Mouse (Mus musculus): ENCODE data around the gene Cacng4. TPM values are rescaled to one million over a fixed set of nuclear protein-coding genes. Genes with fewer than 3 reads are reported as not detected.

The Cacng4 gene
- polyA plus RNA-seq, 1 experiment from 2014 or later = 1.1 TPM

DNA sequence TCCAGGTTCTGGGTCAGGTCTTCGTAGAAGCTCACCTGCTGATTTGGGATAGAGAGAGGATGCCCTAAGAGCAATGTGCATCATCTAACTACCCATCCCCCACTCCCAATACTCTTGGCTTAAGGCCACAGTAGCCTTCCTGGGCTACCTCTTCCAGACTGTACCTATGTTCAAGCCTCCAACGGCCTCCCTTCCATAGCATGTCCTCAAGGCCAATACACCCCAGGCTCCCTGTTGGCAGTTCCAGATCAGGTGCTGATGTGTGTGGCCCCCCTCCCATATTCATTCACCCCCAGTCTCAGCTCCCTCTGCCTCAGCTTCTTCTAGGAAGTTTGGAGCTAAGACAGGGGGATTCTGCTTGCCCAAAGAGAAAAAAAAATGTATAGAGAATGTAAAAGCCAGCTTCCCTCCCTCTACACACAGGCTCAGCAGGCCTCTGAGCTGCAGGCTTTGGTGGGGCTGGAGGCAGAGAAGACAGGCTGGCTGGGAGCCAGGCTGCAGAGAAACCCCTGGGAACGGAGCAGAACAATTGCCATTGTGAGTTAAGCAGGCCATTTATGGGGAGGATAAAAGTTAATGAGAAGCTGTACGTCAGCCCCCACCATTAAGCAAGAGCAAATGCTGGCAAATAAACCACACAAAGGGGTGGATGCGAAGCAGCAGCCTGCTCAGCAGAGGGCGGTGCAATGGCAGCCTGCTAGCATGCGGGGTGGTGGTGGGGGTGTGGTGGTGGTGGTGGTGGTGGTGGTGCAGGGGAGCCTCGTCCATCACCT is 31.5 kb downstream of the Cacng4 start:
- Histone ChIP-seq H3K9me3 (replicated peaks) (no peaks in the 10 kb centered on the region; the same call in 1 of the 2 replicates), H3K4me3 (no peak overlapping the region), H3K27ac (no peak overlapping the region; the same call in 1 of the 2 replicates), H3K4me1 (peaks cover 18% of the 10 kb centered on the region), H3K36me3 (no peaks in the 10 kb centered on the region), H3K27me3 (ENCODE audit: low read depth, poor library complexity, severe bottlenecking) (0 out of 2 replicates have a peak, but pooled peaks cover 4% of the 10 kb centered on the region)
- 37% methylated on average over 8 of the region's 8 CpGs for WGBS
- no peak for DNase-seq (ENCODE audit: low spot score)

DNA sequence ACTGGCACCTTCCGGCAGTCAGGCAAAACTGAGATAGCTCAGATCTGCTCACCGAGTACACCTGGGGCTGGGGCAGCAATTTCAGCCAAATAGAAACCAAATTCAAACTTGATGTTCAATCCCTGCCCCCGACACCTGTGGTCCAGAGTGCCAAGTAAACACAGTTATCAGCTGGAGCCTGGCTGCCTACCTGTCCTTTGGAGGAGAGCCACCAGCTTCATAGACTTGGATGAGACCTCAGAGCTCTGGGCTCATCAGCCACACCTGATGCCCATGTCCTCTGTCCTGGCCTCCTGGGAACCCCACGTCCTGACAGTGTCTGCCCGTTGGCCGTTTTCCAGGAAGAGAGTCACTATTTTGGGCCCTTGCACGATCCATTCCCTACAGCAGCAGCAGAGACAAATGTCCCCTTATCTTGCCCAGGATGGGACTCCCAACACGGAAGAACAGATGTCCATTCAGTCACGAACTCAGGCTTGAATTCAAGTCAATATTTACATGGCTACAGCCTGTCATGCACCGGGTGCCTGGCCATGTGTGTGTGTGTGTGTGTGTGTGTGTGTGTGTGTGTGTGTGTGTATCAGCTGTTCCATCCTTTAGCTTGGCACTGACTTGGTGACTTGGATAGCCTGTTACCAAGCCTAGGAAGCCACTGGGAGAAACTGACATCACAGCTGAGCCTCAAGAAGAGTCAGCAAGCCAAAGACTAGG is 32.4 kb downstream of the Cacng4 start:
- Histone ChIP-seq H3K4me3 (no peak overlapping the region), H3K4me1 (peaks cover 18% of the 10 kb centered on the region), H3K27me3 (ENCODE audit: low read depth, poor library complexity, severe bottlenecking) (0 out of 2 replicates have a peak, but pooled peaks cover 4% of the 10 kb centered on the region), H3K9me3 (replicated peaks) (no peaks in the 10 kb centered on the region; the same call in 1 of the 2 replicates), H3K36me3 (no peaks in the 10 kb centered on the region), H3K27ac (no peak overlapping the region)
- WGBS = 84% methylated on average over 10 of the region's 10 CpGs
- no peak for DNase-seq (ENCODE audit: low spot score)

DNA sequence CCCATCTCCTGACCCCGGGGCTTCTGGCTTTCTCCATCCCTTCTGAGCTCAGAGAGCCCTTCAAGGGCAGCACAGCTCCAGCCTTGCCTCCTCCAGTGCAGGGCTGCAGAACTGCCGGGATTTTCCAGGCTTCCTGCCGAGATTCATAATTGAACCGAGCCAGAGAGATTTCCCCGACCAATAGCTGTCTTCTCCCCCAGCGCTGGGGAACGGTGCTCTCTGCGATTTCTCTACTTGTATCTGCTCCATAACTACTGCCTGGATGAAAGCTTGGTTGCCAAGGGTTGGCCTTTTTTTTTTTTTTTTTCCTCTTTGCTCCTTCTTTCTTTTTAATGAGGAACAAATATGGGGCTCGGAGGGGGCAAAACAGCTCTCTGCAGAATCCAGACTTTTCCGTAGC is 34.4 kb downstream of the Cacng4 start:
- no peak overlapping the region for H3K27ac ChIP-seq
- no peaks in the 10 kb centered on the region for H3K36me3 ChIP-seq
- H3K27me3 ChIP-seq (ENCODE audit: low read depth, poor library complexity, severe bottlenecking) = 0 out of 2 replicates have a peak, but pooled peaks cover 4% of the 10 kb centered on the region
- no peak for DNase-seq (ENCODE audit: low spot score)
- H3K4me1 ChIP-seq = peaks cover 18% of the 10 kb centered on the region
- no peaks in the 10 kb centered on the region; the same call in 1 of the 2 replicates for H3K9me3 ChIP-seq (replicated peaks)
- no peak overlapping the region for H3K4me3 ChIP-seq
- 74% methylated on average over 10 of the region's 10 CpGs for WGBS

DNA sequence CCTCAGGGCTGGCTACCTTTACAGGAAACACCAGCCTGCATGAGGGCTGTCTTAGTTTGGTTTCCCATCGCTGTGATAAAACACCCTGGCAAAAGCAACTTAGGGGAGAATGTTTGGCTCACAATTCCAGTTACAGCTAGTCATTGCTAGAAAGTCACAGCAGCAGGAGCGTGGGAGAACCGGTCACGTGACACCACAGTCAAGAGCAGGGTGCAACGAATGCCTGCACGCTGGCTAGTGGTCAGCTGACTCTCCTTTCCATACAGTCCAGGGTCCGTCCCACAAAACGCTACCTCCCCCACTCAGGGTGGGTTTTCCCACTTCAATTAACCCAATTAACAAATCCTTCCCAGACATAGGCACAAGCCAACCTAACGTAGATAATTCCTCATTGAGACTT is 34.8 kb downstream of the Cacng4 start:
- H3K27ac ChIP-seq = no peak overlapping the region
- H3K4me1 ChIP-seq = peaks cover 18% of the 10 kb centered on the region
- H3K4me3 ChIP-seq = no peak overlapping the region
- DNase-seq (ENCODE audit: low spot score) = no peak
- no peaks in the 10 kb centered on the region; the same call in 1 of the 2 replicates for H3K9me3 ChIP-seq (replicated peaks)
- 0 out of 2 replicates have a peak, but pooled peaks cover 4% of the 10 kb centered on the region for H3K27me3 ChIP-seq (ENCODE audit: low read depth, poor library complexity, severe bottlenecking)
- WGBS = 89% methylated on average over 9 of the region's 9 CpGs
- no peaks in the 10 kb centered on the region for H3K36me3 ChIP-seq

DNA sequence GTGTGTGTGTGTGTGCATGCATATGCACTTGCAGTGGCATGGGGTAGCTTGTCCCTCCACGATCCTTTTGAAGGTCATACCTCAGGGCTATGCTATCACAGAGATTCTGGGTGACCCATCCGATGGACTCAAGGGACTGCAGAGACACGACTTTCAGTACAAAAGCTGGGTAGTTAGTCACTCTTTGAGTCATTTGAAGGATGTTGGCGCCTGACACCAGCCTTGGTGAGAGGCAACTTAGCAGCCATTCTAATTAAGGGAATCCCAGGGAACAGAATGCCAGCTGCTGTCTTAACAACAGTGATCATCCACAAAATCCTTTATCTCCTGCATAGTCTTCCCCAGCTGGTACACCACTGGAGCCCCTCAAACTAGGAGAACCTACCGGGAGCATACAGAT is 45.2 kb downstream of the Cacng4 start:
- Histone ChIP-seq H3K4me3 (no peak overlapping the region), H3K9me3 (replicated peaks) (no peaks in the 10 kb centered on the region), H3K36me3 (no peaks in the 10 kb centered on the region), H3K27ac (no peak overlapping the region), H3K27me3 (ENCODE audit: low read depth, poor library complexity, severe bottlenecking) (no peaks in the 10 kb centered on the region), H3K4me1 (no peaks in the 10 kb centered on the region)
- WGBS = 88% methylated on average over 5 of the region's 5 CpGs
- DNase-seq (ENCODE audit: low spot score) = no peak

DNA sequence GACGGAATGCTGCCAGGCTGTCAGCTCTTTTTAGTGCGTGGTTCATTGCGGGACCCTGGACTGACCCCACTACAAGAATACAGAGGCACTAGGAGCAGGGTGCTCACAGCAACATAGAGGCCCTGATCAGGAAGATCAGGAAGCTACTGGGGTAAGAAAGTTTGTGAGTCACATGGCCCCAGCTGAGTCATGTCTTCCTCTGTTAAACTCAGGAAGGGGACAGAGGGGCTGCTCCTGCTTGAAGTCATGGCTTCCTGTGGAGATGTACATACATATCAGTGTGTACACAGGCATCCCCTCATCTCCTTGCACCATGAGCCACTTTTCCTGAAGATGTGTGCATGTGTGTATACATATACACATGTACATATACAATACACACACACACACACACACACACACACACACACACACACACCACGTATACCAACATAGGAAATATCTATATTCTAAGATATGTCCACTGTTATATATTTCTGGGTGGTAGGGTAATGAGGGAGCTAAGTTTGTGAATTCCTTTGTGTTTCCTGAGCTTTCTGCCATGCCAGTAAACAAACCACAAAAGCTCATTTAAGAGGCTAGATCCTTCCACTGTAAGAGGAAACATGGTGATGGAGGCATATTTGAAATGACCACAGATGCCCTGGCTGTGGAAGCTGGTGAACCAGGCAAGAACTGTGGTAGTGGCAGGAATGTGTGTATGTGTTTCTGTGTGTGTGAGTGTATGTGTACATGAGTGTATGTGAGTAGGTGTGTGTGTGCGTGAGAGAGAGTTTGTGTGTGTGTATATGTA is 45.9 kb downstream of the Cacng4 start:
- H3K27ac ChIP-seq = no peak overlapping the region
- H3K4me3 ChIP-seq = no peak overlapping the region
- H3K4me1 ChIP-seq = no peaks in the 10 kb centered on the region
- no peaks in the 10 kb centered on the region for H3K27me3 ChIP-seq (ENCODE audit: low read depth, poor library complexity, severe bottlenecking)
- H3K9me3 ChIP-seq (replicated peaks) = no peaks in the 10 kb centered on the region
- WGBS = 84% methylated on average over 5 of the region's 5 CpGs
- DNase-seq (ENCODE audit: low spot score) = no peak
- H3K36me3 ChIP-seq = no peaks in the 10 kb centered on the region

DNA sequence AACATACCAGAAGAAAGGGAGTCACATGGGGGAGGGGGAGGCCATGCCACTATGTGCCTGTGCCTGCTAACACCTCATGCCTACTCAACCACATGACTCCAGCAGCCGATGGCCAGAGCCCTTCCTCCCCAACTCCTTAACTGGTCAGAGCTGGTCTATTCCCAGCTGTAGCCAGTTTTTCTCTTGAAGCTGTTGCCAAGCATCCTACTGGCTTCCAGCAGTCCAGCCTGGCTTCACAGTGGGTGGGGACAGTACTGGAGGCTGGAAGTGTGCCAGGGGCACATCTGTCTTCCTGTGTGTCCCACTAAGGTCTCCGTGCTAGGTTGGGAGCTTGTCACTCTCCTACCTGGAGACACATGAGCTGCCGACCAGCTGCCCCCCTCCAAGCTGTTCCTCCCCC is 51.3 kb downstream of the Cacng4 start:
- H3K4me1 ChIP-seq = 0 out of 2 replicates have a peak, but pooled peaks cover 10% of the 10 kb centered on the region
- H3K36me3 ChIP-seq = no peaks in the 10 kb centered on the region
- H3K9me3 ChIP-seq (replicated peaks) = no peaks in the 10 kb centered on the region
- WGBS = 76% methylated on average over 3 of the region's 3 CpGs
- no peak for DNase-seq (ENCODE audit: low spot score)
- no peak overlapping the region for H3K4me3 ChIP-seq
- no peaks in the 10 kb centered on the region for H3K27me3 ChIP-seq (ENCODE audit: low read depth, poor library complexity, severe bottlenecking)
- no peak overlapping the region for H3K27ac ChIP-seq

DNA sequence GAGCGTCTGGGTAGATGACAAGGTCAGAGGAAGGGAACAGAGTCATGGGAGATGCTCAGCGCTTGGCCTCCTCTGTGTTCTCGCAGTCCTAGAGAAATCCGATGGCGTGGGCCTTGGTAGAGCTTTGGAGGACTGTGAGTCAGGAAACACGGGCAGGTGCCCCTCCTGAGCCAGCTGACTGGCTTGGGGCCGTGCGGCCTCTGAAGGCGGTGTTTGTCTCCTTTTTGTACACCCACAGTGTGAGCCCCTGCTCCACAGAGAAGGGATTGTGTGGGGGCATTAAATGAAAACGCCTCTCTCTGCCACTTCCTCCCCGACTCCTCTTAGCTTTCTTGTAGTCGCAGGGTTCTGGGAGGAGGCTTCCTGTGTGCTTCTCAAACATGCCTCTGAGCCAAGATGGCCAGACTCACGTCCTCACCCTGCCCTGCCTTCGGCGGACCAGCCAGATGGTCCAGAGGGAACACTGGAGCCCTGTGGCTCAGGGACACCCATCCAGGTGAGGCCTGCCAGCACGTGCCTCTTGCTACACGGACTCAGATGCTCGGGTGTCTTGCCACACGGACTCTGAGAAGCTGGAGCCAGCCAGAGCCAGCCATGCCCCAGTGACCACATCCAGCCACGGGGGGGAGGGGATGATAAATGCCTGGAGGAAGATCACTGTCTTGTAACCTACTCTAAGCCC is 55.8 kb downstream of the Cacng4 start:
- H3K9me3 ChIP-seq (replicated peaks) = no peaks in the 10 kb centered on the region
- 85% methylated on average over 20 of the region's 20 CpGs for WGBS

DNA sequence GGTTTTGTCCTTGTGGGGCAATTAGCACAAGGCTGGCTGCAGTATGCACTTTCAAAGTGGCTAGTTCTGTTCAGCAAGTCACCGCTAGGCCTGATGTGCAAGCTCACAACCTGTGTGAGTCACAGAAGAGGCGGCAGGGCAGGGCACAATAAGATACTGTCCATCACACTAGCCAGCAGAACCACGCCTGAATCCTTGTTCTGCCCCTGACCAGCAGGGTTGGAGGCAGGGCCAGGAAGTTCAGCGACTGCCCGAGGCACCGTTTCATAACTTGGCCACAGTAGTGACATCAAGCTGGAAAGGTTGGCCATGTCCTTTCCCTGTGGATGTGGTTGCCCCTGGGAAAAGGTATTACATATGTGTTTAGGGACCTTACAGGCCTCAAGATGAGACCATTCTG is 56.5 kb downstream of the Cacng4 start:
- WGBS = 84% methylated on average over 6 of the region's 6 CpGs
- Histone ChIP-seq H3K9me3 (replicated peaks) (no peaks in the 10 kb centered on the region), H3K4me3 (no peak overlapping the region), H3K27me3 (ENCODE audit: low read depth, poor library complexity, severe bottlenecking) (no peaks in the 10 kb centered on the region), H3K36me3 (no peaks in the 10 kb centered on the region), H3K27ac (no peak overlapping the region), H3K4me1 (0 out of 2 replicates have a peak, but pooled peaks cover 10% of the 10 kb centered on the region)
- DNase-seq (ENCODE audit: low spot score) = no peak

More for the DNA sequence above, 55.8 kb downstream of the Cacng4 start:
- H3K4me1 ChIP-seq = 0 out of 2 replicates have a peak, but pooled peaks cover 10% of the 10 kb centered on the region
- no peak overlapping the region for H3K4me3 ChIP-seq
- H3K27me3 ChIP-seq (ENCODE audit: low read depth, poor library complexity, severe bottlenecking) = no peaks in the 10 kb centered on the region
- no peaks in the 10 kb centered on the region for H3K36me3 ChIP-seq
- H3K27ac ChIP-seq = no peak overlapping the region; the same call in 1 of the 2 replicates
- no peak for DNase-seq (ENCODE audit: low spot score)

DNA sequence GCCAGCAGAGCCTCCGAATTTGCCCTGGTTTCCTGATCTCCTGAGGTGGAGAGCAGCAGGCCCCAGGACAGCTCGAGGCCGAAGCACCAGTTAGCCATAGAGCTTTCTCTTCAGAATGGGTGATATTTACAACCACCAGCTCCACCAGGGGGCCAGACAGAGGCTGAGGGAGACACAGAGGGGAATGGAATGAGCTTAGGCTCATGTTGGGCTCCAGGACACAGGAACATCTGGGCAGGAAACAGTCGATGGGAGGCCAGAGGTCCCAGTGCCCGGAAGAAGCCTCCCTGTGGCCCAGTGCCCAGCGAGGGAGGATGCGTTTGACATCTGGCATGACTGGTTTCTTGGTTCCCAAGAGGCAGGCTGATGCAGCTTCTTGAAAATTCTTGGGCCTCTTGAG is 60.2 kb downstream of the Cacng4 start:
- 79% methylated on average over 7 of the region's 7 CpGs for WGBS

DNA sequence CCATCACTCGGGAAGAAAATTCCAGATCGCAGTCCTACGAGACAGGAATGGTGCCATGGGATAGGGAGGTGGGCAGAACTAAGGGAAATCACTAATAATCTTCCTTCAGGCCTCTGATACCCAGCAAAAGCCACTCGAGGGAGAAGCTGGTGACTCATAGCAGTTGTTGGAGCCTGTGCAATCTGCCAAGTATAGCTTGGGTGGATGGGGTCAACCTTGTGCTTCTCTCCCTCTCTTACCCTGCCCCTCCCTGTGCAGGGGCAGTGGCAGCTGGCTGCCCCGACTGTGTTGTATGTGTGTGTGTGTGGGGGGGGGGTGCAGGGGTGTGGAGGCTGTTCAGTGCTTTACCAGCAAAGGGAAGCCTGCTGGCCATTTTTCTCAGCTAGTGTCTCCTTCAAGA is 62.9 kb downstream of the Cacng4 start:
- H3K4me1 ChIP-seq = no peaks in the 10 kb centered on the region
- WGBS = 87% methylated on average over 5 of the region's 5 CpGs
- no peaks in the 10 kb centered on the region for H3K27me3 ChIP-seq (ENCODE audit: low read depth, poor library complexity, severe bottlenecking)
- H3K4me3 ChIP-seq = no peak overlapping the region
- no peaks in the 10 kb centered on the region for H3K36me3 ChIP-seq
- H3K9me3 ChIP-seq (replicated peaks) = no peaks in the 10 kb centered on the region
- H3K27ac ChIP-seq = no peak overlapping the region
- no peak for DNase-seq (ENCODE audit: low spot score)

More for the DNA sequence above, 60.2 kb downstream of the Cacng4 start:
- H3K27me3 ChIP-seq (ENCODE audit: low read depth, poor library complexity, severe bottlenecking) = no peaks in the 10 kb centered on the region
- no peaks in the 10 kb centered on the region for H3K9me3 ChIP-seq (replicated peaks)
- H3K36me3 ChIP-seq = no peaks in the 10 kb centered on the region
- H3K27ac ChIP-seq = no peak overlapping the region
- no peak for DNase-seq (ENCODE audit: low spot score)
- 0 out of 2 replicates have a peak, but pooled peaks cover 5% of the 10 kb centered on the region for H3K4me1 ChIP-seq
- no peak overlapping the region for H3K4me3 ChIP-seq

DNA sequence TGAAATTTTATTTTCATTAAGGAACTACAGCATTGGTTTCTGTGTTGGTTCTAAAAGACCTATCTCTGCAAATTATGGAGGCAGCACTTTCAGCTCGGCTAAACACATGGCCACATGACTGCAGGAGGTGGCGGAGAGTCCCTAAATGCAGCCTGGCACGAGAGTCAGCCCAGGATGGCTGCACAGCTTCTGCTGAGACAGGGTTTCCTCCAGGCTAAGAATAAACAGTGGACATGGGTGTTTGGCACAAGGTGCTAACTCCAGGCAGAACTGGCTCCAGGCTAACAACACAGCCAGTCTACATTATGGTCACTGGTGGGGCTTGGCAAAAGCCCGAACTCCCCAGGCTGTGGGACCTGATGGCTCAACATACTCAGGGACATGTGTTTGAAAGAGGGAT is 63.4 kb downstream of the Cacng4 start:
- H3K27me3 ChIP-seq (ENCODE audit: low read depth, poor library complexity, severe bottlenecking) = no peaks in the 10 kb centered on the region
- 84% methylated on average over 4 of the region's 4 CpGs for WGBS
- no peak overlapping the region for H3K27ac ChIP-seq
- H3K9me3 ChIP-seq (replicated peaks) = no peaks in the 10 kb centered on the region
- DNase-seq (ENCODE audit: low spot score) = no peak
- H3K4me1 ChIP-seq = no peaks in the 10 kb centered on the region
- H3K36me3 ChIP-seq = no peaks in the 10 kb centered on the region
- no peak overlapping the region for H3K4me3 ChIP-seq
